Mouse (Mus musculus): Measurements from ENCODE around the gene Hist1h4n. TPM values are rescaled to one million over a fixed set of nuclear protein-coding genes. Genes with fewer than 3 reads are reported as not detected.

Gene Hist1h4n
- 44.5 and 54.6 TPM in 2 replicates for polyA plus RNA-seq (2012; rRNA removed)

DNA sequence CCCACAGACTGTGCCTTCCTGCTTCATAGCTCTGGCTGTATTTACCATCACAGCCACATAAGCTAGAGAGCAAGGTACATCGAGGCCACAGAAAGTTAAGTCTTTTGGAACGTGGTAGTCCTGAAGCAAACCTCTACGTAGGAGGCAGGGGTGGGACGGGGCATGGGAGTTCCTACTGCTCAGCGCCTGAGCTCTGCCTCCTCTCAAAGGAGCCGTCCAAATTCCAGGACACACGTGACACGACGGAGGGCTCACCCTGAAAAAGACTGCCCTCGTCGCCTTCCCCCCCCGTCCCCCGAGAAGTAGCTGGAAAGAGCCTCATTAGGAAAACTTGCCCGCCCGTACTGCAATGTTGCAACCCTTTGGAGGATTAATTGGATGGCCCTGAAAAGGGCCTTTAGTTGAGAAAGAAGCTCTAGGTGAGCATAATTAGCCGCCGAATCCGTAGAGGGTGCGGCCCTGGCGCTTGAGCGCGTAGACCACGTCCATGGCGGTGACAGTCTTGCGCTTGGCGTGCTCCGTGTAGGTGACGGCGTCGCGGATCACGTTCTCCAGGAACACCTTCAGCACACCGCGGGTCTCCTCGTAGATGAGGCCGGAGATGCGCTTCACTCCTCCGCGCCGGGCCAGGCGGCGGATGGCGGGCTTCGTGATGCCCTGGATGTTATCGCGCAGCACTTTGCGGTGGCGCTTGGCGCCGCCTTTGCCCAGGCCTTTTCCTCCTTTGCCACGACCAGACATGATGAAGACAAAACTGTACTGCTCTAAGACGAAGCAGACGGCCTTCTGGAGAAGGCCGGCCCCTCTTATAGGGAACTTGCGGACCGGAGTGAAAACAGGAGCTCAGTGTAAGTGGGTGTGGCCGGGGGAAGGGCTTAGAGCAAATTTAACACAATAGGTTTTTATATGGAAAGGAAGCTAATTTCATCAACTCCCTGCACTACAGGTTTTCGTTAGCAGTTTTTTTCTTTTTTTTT lies at the start of gene Hist1h4n:
Hist1h4n (minus strand) TSS at position 779 of the 977 bp plus-strand sequence.

DNA sequence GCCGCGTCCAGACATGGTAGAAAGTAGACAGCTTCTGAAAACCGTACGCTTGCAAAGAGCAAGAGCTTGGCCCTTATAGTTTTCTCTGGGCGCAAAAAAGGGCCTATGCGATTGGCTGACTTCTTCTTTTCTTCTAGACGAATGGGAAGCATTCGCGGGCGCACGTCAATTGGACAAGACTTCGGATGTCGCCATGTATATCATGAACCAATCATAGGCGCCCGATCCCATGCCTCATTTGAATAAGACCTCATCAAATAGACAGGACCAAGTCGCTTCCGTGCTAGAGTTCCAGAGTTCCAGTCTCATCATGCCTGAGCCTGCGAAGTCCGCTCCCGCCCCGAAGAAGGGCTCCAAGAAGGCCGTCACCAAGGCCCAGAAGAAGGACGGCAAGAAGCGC lies 1.5 kb upstream of the Hist1h4n start, which contains the start of the genes Hist1h2ap and Hist1h2br:
Hist1h2ap (minus strand) TSS at position 47 of the 400 bp plus-strand sequence.
Hist1h2br (plus strand) TSS at position 283 of the 400 bp plus-strand sequence.

DNA sequence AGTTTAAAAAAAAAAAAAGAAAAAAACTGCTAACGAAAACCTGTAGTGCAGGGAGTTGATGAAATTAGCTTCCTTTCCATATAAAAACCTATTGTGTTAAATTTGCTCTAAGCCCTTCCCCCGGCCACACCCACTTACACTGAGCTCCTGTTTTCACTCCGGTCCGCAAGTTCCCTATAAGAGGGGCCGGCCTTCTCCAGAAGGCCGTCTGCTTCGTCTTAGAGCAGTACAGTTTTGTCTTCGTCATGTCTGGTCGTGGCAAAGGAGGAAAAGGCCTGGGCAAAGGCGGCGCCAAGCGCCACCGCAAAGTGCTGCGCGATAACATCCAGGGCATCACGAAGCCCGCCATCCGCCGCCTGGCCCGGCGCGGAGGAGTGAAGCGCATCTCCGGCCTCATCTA lies 20.5 kb downstream of the Hist1h4n start, which contains the start of gene Hist1h4m:
Hist1h4m (plus strand) TSS at position 208 of the 400 bp plus-strand sequence.

DNA sequence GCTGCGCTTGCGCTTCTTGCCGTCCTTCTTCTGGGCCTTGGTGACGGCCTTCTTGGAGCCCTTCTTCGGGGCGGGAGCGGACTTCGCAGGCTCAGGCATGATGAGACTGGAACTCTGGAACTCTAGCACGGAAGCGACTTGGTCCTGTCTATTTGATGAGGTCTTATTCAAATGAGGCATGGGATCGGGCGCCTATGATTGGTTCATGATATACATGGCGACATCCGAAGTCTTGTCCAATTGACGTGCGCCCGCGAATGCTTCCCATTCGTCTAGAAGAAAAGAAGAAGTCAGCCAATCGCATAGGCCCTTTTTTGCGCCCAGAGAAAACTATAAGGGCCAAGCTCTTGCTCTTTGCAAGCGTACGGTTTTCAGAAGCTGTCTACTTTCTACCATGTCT lies 21.9 kb downstream of the Hist1h4n start, which contains the start of the genes Hist1h2bq and Hist1h2ao:
Hist1h2bq (minus strand) TSS at position 125 of the 400 bp plus-strand sequence.
Hist1h2ao (plus strand) TSS at position 393 of the 400 bp plus-strand sequence.

DNA sequence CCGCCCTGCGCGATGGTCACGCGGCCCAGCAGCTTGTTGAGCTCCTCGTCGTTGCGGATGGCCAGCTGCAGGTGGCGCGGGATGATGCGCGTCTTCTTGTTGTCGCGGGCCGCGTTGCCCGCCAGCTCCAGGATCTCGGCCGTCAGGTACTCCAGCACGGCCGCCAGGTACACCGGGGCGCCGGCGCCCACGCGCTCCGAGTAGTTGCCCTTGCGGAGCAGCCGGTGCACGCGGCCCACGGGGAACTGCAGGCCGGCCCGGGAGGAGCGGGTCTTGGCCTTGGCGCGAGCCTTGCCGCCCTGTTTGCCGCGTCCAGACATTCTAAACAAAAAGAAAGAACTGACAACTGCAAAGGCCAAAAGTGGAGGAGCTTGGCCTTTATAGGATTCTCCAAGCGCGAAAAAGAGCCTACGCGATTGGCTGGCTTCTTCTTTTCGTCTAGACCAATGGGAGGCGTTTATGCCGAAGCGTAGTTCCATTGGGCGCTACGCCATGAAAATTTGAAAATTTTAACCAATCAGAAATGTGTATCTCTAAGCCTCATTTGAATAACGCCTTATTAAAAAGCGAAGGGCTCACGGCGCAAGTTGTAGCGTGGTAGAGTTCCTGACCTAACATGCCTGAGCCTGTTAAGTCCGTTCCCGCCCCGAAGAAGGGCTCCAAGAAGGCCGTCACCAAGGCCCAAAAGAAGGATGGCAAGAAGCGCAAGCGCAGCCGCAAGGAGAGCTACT lies 44.9 kb downstream of the Hist1h4n start, which contains the start of the genes Hist1h2an and Hist1h2bp:
Hist1h2an (minus strand) TSS at position 320 of the 731 bp plus-strand sequence.
Hist1h2bp (plus strand) TSS at position 563 of the 731 bp plus-strand sequence.

DNA sequence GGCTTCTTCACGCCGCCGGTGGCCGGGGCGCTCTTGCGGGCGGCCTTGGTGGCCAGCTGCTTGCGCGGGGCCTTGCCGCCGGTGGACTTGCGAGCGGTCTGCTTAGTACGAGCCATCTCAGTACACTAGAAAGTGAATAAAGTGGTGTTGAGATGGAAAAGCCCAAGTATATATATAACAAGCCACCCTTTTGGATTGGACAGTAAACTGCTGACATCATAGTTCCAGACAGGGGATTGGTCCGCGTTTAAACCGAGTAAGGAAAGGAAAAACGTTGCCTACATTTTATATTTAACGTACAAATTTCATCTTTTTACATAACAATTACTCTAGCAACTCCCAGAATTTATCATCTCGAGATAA lies 48.8 kb downstream of the Hist1h4n start, which contains the start of gene Hist1h3i:
Hist1h3i (minus strand) TSS at position 116 of the 363 bp plus-strand sequence.

Other genes with a start within 250 kb of the Hist1h4n start
- not detected in 2 replicates for gene Olfr1362, start 218.2 kb downstream of the Hist1h4n start, polyA plus RNA-seq (2012; rRNA removed)
- gene Olfr11, start 189.7 kb downstream of the Hist1h4n start, polyA plus RNA-seq (2012; rRNA removed) = not detected in 2 replicates
- gene Olfr1361, start 168.8 kb downstream of the Hist1h4n start, polyA plus RNA-seq (2012; rRNA removed) = not detected in 2 replicates
- gene Olfr1360, start 154.8 kb downstream of the Hist1h4n start, polyA plus RNA-seq (2012; rRNA removed) = not detected in 2 replicates
- not detected in 2 replicates for gene Olfr1359, start 134.1 kb downstream of the Hist1h4n start, polyA plus RNA-seq (2012; rRNA removed)
- 14.6 and 15.9 TPM in 2 replicates for gene Hist1h2bl, start 116.1 kb downstream of the Hist1h4n start, polyA plus RNA-seq (2012; rRNA removed)
- gene Hist1h2ai, start 115.8 kb downstream of the Hist1h4n start, polyA plus RNA-seq (2012; rRNA removed) = 6.1 and 8.0 TPM in 2 replicates
- gene Hist1h3h, start 114.5 kb downstream of the Hist1h4n start, polyA plus RNA-seq (2012; rRNA removed) = 25.6 and 32.9 TPM in 2 replicates
- gene Hist1h2bm, start 110.2 kb downstream of the Hist1h4n start, polyA plus RNA-seq (2012; rRNA removed) = 17.9 and 18.0 TPM in 2 replicates
- 31.8 and 33.2 TPM in 2 replicates for gene Hist1h4j, start 97.1 kb downstream of the Hist1h4n start, polyA plus RNA-seq (2012; rRNA removed)
- gene Hist1h4k, start 81.7 kb downstream of the Hist1h4n start, polyA plus RNA-seq (2012; rRNA removed) = 30.3 and 35.2 TPM in 2 replicates
- 49.3 and 52.1 TPM in 2 replicates for gene Hist1h2ak, start 78.4 kb downstream of the Hist1h4n start, polyA plus RNA-seq (2012; rRNA removed)
- 15.9 and 19.2 TPM in 2 replicates for gene Hist1h2bn, start 78.1 kb downstream of the Hist1h4n start, polyA plus RNA-seq (2012; rRNA removed)
- gene Hist1h1b, start 51.6 kb downstream of the Hist1h4n start, polyA plus RNA-seq (2012; rRNA removed) = 9.7 and 11.9 TPM in 2 replicates
- gene Hist1h3i, start 48.8 kb downstream of the Hist1h4n start, polyA plus RNA-seq (2012; rRNA removed) = 30.9 and 33.6 TPM in 2 replicates
- gene Hist1h2an, start 45.0 kb downstream of the Hist1h4n start, polyA plus RNA-seq (2012; rRNA removed) = 10.0 and 11.5 TPM in 2 replicates
- gene Hist1h2bp, start 44.7 kb downstream of the Hist1h4n start, polyA plus RNA-seq (2012; rRNA removed) = 2.1 and 3.0 TPM in 2 replicates
- gene Hist1h2bq, start 22.0 kb downstream of the Hist1h4n start, polyA plus RNA-seq (2012; rRNA removed) = 10.6 and 13.5 TPM in 2 replicates
- gene Hist1h2ao, start 21.7 kb downstream of the Hist1h4n start, polyA plus RNA-seq (2012; rRNA removed) = 0.12 and 0.19 TPM in 2 replicates
- gene Hist1h4m, start 20.4 kb downstream of the Hist1h4n start, polyA plus RNA-seq (2012; rRNA removed) = not detected in 2 replicates
- gene Hist1h2ap, start 1.3 kb upstream of the Hist1h4n start, polyA plus RNA-seq (2012; rRNA removed) = 78.6 and 88.4 TPM in 2 replicates
- gene Hist1h2br, start 1.5 kb upstream of the Hist1h4n start, polyA plus RNA-seq (2012; rRNA removed) = 5.4 and 8.3 TPM in 2 replicates
- gene Zfp184, start 112.9 kb upstream of the Hist1h4n start, polyA plus RNA-seq (2012; rRNA removed) = 0.38 and 0.40 TPM in 2 replicates
- gene Pom121l2, start 149.0 kb upstream of the Hist1h4n start, polyA plus RNA-seq (2012; rRNA removed) = not detected in 2 replicates
- 0.35 and 0.44 TPM in 2 replicates for gene Prss16, start 177.5 kb upstream of the Hist1h4n start, polyA plus RNA-seq (2012; rRNA removed)
- gene Hist1h2ah, start 203.4 kb upstream of the Hist1h4n start, polyA plus RNA-seq (2012; rRNA removed) = 4.6 and 8.3 TPM in 2 replicates
- gene Hist1h2bk, start 203.7 kb upstream of the Hist1h4n start, polyA plus RNA-seq (2012; rRNA removed) = 16.6 and 17.0 TPM in 2 replicates
- 88.8 and 92.7 TPM in 2 replicates for gene Hist1h4i, start 209.2 kb upstream of the Hist1h4n start, polyA plus RNA-seq (2012; rRNA removed)
- 30.4 and 32.0 TPM in 2 replicates for gene Hist1h2ag, start 210.7 kb upstream of the Hist1h4n start, polyA plus RNA-seq (2012; rRNA removed)
- 23.7 and 28.8 TPM in 2 replicates for gene Hist1h2bj, start 211.0 kb upstream of the Hist1h4n start, polyA plus RNA-seq (2012; rRNA removed)